Mouse (Mus musculus) embryonic fibroblast, embryonic 13.5 days (primary cell): Measurements from ENCODE around the gene Por. TPM values are rescaled to one million over a fixed set of nuclear protein-coding genes. Genes with fewer than 3 reads are reported as not detected.

ENCODE experiments used
- H3K27ac ChIP-seq: 2 replicates; pipeline ENCODE4 v1.5.1; 2012; ENCODE audit warnings: low read length, control low read depth, inconsistent platforms; ENCODE audit not compliant: insufficient read depth
- H3K4me1 ChIP-seq: 2 replicates; pipeline ENCODE4 v1.6.1; 2011; ENCODE audit warnings: low read length; ENCODE audit not compliant: control insufficient read depth, insufficient read depth
- H3K4me3 ChIP-seq: 2 replicates; pipeline ENCODE4 v1.5.1; 2011; ENCODE audit warnings: mild to moderate bottlenecking, control low read depth, low read length; ENCODE audit not compliant: insufficient read depth
- CTCF ChIP-seq: IDR thresholded peaks from 2 replicates; pipeline ENCODE4 v1.5.1; 2011; ENCODE audit warnings: mild to moderate bottlenecking, control low read depth, low read length, moderate library complexity, borderline replicate concordance; ENCODE audit not compliant: insufficient read depth
- POLR2A ChIP-seq: IDR thresholded peaks from 2 replicates; pipeline ENCODE4 v1.6.1; 2011; ENCODE audit warnings: low read depth, mild to moderate bottlenecking, control low read depth, low read length, moderate library complexity
- polyA plus RNA-seq: library from polyadenylated mRNA; stranded (reverse); fragments of >200 nt; gene quantifications from 2 replicates; pipeline ENCODE4 v1.2.4, GENCODE M21; 2011; ENCODE audit warnings: low read depth; ENCODE audit not compliant: missing spikeins, insufficient read length

Por gene
- polyA plus RNA-seq, 1 experiment = 58.5 TPM

DNA sequence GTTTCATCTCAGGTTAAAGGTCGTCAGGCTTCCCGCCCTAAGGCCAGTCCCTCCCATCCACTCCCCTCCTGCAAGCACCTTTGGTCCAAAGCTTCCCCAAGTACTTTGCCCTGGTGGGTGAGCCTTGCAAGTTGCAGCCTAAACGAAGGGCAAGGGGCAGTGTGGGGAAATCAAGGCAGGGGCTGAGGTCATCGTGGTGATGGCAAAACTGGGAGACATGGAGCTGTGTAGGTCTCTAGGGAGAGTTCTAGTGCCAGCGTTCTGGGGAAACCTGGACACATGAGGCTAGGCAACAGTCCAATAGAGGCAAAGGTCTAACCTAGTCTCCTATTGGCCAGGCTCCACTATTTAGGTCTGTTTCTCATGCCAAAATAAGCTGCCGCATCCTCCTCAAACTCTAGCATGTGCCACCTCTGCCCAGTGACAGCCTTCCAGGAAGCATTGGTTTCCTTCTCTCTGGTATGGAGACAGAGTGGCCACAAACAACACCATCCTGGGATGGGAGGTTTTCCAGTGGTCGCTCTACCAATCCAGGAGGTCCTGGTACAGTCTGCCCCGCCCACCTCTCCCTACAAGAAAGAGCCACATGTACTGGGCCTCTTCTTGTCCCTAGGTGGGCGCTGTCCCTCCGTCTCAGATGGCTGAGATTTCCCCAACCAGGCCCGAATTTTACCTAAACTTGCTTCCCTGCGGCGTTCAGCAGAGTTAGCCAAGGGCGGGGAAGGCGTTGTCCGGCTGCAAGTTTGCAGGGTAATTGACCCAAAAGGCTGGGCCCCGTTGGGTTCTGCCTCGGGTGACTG is 73.3 kb downstream of the Por start:
- Histone ChIP-seq H3K4me3 (peak overlapping the region; percentile 92), H3K27ac (no peak overlapping the region), H3K4me1 (no peaks in the 10 kb centered on the region)
- TF ChIP-seq CTCF = no peak

- H3K4me1 ChIP-seq = no peaks in the 10 kb centered on the region
- TF ChIP-seq CTCF (no peak), POLR2A (peak; percentile 77; the same call in 1 of the 2 replicates)
- H3K27ac ChIP-seq = peak within 1 kb of the TSS; percentile 43
- peak within 1 kb of the TSS; percentile 92 for H3K4me3 ChIP-seq
These were observed 74.1 kb downstream of the Por start, which contains the start of gene Tmem120a for GRCm38 (mm10) chr5:135743741-135744609. Gene Tmem120a, minus strand, starts transcription at chr5:135744448.

DNA sequence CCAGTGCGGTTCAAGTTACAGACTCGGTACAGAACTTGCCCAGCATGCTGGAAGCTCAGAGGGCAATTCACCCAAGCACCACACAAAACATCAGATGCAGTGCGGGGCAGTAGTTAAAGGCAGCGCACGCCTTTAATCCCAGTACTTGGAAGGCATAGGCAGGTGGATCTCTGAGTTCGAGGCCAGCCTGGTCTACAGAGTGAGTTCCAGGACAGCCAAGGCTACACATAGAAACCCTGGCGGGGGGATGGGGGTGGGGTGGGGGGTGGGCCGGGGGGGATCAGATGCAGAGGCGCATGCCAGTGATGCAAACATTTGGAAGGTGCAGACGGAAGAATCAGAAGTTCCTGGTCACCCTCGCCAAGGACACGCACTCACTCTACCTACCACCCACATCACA is 74.9 kb downstream of the Por start:
- peak overlapping the region; percentile 17; the same call in 1 of the 2 replicates for H3K4me3 ChIP-seq
- no peaks in the 10 kb centered on the region for H3K4me1 ChIP-seq
- TF ChIP-seq CTCF = no peak
- TF ChIP-seq POLR2A = no peak
- H3K27ac ChIP-seq = peak overlapping the region; percentile 43

DNA sequence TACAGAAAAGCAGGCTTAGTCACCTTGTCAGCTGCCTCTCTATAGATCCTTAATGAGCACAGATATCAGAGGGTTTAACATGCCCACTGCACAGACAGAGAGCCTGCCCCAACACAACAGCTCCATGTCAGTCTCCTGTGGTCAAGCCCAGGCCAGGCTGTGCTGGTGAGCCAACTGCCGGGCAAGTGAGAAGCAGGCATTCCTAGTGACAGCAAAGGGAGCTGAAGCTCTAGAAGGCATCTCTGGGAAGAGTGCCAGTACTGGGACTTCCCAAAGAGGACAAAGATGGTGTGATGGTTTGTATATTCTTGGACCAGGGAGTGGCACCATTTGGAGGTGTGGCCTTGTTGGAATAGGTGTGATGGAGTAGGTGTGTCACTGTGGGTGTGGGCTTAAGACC is 81.2 kb downstream of the Por start:
- no peak overlapping the region for H3K27ac ChIP-seq
- H3K4me3 ChIP-seq = no peak overlapping the region
- TF ChIP-seq CTCF (no peak), POLR2A (no peak)
- H3K4me1 ChIP-seq = no peaks in the 10 kb centered on the region

GRCm38 (mm10) chr5:135751595-135751994 is 81.8 kb downstream of the Por start:
- H3K27ac ChIP-seq = no peak overlapping the region
- no peaks in the 10 kb centered on the region for H3K4me1 ChIP-seq
- TF ChIP-seq CTCF (no peak), POLR2A (no peak)
- H3K4me3 ChIP-seq = no peak overlapping the region

DNA sequence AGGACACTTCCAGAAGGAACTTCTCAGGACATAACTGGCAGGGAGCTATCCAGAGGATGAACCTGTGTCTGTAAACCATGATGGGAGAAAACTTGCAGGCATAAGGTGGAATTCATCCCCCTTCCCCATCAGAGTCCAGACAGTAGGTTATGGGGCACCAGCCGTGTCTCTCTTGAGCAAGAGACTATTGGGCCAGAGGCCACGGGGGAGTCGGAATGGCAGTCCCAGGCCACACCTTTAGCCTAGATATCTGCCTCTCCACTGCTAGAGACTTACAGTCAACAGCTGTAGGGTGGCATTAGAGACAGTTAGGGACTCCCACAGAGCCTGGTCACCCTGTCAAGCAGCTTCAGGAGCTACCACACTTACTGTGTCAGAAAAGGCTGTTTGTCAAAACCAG is 92.0 kb downstream of the Por start:
- no peak overlapping the region for H3K27ac ChIP-seq
- TF ChIP-seq POLR2A = no peak
- TF ChIP-seq CTCF = no peak

DNA sequence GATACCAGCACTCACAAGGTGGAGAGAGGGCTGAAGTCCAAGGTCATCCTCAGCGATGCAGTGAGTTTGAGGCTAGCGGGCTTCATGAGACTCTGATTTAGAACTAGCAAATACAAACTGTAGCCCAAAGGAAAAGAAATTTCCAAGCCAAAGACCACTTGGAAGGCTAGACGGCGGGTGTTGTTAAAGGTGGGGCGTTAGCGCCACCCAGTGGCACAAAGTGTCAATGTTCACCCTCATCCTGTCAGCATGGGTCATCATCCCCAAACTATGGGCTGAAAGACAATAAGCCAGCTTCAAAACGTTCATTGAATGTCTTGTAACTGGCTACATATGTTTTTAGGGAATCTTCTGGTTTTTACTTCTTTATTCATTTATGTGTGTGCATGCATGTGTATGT is 93.7 kb downstream of the Por start:
- Histone ChIP-seq H3K4me3 (no peak overlapping the region), H3K27ac (no peak overlapping the region), H3K4me1 (no peaks in the 10 kb centered on the region)
- TF ChIP-seq POLR2A = no peak
- TF ChIP-seq CTCF = peak; percentile 82

More for the DNA sequence above, 92.0 kb downstream of the Por start:
- Histone ChIP-seq H3K4me3 (no peak overlapping the region), H3K4me1 (no peaks in the 10 kb centered on the region)

DNA sequence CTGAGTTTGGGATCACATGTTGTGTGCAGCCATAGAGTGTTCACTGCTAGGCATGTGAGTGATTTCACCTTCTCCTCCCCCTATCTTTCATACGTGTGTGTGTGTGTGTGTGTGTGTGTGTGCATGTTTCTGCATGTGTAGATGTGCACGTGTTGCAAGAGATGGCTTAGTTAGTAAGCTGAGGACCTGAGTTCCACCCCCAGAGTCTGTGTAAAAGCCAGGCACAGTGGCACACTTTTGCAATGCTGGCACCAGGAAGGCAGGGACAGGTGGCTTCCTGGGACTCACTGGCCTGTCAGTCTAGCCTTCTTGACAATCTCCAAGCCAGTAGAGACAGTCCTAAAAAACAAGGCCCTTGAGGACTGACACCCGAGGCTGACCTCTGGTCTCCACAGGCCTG is 95.1 kb downstream of the Por start:
- H3K4me1 ChIP-seq = no peaks in the 10 kb centered on the region
- no peak overlapping the region for H3K4me3 ChIP-seq
- TF ChIP-seq POLR2A = no peak
- TF ChIP-seq CTCF = no peak
- H3K27ac ChIP-seq = no peak overlapping the region

- no peak for TF ChIP-seq POLR2A
- no peak for TF ChIP-seq CTCF
- Histone ChIP-seq H3K4me1 (no peaks in the 10 kb centered on the region), H3K4me3 (no peak overlapping the region)
These were observed 102.7 kb downstream of the Por start for GRCm38 (mm10) chr5:135772519-135772918.

GRCm38 (mm10) chr5:135776546-135776945 is 106.7 kb downstream of the Por start:
- no peak overlapping the region for H3K27ac ChIP-seq
- H3K4me1 ChIP-seq = 0 out of 2 replicates have a peak, but pooled peaks cover 10% of the 10 kb centered on the region
- TF ChIP-seq CTCF (no peak), POLR2A (no peak)
- H3K4me3 ChIP-seq = no peak overlapping the region

More at GRCm38 (mm10) chr5:135772519-135772918, 102.7 kb downstream of the Por start:
- H3K27ac ChIP-seq = no peak overlapping the region
